Mouse (Mus musculus): ENCODE results near the gene Ppp2r5e.
A peak's percentile ranks its signal among the peaks of the same experiment; 100 is the strongest.
"Not testable (repeated sequence)": the region's sequence is repeated elsewhere in the genome, so short reads cannot be mapped to it uniquely, and the experiment has no call there.

Ppp2r5e gene

GRCm38 (mm10) chr12:75446245-75446644 lies 149.8 kb downstream of the Ppp2r5e start:
- DNase-seq (ENCODE audit: low spot score), result no peak

- DNase-seq (ENCODE audit: low spot score), result not testable (repeated sequence)
Measured at GRCm38 (mm10) chr12:75432400-75432799, 163.6 kb downstream of the Ppp2r5e start.

GRCm38 (mm10) chr12:75429685-75430396 lies 166.2 kb downstream of the Ppp2r5e start:
- DNase-seq (ENCODE audit: low spot score), result no peak

- no peak for DNase-seq (ENCODE audit: low spot score)
Measured at GRCm38 (mm10) chr12:75428719-75429118, 167.3 kb downstream of the Ppp2r5e start.

GRCm38 (mm10) chr12:75425882-75426281 lies 170.2 kb downstream of the Ppp2r5e start:
- DNase-seq (ENCODE audit: low spot score), result peak; percentile 39

- DNase-seq (ENCODE audit: low spot score), result no peak
Measured at GRCm38 (mm10) chr12:75424817-75425216, 171.2 kb downstream of the Ppp2r5e start.

GRCm38 (mm10) chr12:75424359-75424758 lies 171.7 kb downstream of the Ppp2r5e start:
- DNase-seq (ENCODE audit: low spot score), result peak; percentile 52

GRCm38 (mm10) chr12:75416681-75417080 lies 179.4 kb downstream of the Ppp2r5e start, which contains the start of gene Gphb5:
Gene Gphb5 (minus strand): TSS chr12:75416781.
- DNase-seq (ENCODE audit: low spot score), result no peak

GRCm38 (mm10) chr12:75414991-75415390 lies 181.1 kb downstream of the Ppp2r5e start:
- no peak for DNase-seq (ENCODE audit: low spot score)

GRCm38 (mm10) chr12:75412964-75413363 lies 183.1 kb downstream of the Ppp2r5e start:
- no peak for DNase-seq (ENCODE audit: low spot score)

All from MN1 (cell line).